Mouse (Mus musculus) embryo, embryonic 10 days (tissue): ENCODE measurements around the gene Stra6.

Experiments used
- DNase-seq: peaks from one replicate; pipeline ENCODE4 v3.0.0-alpha.2; 2015; ENCODE audit warnings: low spot score

The Stra6 gene

DNA sequence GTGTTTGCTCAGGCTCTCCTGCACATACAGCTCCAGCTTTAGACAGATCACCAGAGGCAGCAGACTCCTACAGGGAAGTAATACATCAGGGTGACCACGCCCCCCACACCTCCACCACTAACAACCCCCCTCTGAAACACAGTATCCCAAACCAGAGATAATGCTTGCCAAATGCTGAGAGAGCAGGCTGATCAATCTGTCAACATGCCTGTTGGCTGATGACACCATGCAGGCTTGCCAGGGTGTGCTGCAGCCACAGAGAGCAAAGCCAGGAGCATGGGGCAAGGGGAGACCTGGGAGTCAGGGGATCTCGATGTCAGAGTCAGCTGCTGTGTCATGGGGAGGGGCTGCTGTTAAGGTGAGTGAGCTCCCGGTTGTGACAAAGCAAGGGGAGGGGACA, at the start of gene Stra6:
Gene Stra6, plus strand, starts transcription at position 258 of the 400 bp plus-strand sequence.
- DNase-seq = no peak

DNA sequence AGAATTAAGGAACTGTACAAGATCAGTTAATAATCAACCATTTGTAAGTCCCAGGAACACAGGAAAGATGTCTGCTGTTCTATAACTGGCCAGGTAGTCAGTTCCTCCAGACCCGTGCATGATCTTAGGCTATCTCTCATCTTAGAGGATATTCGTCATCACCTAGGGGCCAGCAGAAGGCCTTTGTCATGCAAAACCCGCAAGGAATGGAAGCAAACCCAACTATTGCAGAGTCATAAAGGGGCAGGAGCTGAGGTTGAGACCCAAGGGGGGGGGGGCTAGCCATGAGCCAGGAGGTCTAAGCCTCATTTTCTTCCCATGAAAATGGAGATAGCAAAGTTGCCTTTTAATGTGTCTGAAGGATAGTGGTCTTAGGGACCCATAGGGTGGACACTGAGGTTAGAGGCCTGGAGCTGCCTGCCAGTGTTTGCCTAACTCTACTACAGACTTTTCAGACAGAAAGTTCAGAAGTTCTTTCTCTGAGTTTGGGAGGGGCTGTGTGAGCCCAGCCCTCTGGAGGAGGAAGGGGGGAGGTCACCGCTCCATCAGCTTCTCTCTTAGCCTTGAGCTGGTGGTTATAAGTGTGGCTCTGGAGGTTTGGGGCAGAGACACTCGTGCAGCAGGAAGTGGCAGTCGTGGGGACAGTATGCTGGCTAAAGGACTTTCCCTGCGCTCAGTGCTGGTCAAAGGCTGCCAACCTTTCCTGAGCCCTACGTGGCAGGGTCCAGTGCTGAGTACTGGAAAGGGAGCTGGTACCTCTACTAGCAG, 49.0 kb upstream of the Stra6 start:
- DNase-seq = no peak

DNA sequence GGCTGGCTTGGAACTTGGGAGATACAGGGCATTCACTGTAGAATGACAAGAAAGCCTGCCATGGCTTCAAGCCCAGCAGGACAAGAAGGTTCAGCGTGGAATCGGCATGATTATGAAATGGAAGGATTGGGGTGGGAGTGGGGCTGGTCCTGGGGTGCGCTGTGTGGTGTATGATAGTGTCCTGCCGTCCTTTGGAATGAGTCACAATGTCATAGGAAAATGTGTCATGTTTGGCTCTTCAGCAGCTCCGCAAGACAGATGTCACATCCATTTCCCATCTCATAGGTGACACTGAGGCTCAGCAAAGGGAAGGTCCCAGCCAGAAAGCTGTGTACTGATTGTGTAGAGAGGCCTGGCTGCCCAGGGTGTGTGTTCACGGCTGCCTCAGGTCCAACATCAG, 47.7 kb upstream of the Stra6 start:
- no peak for DNase-seq

DNA sequence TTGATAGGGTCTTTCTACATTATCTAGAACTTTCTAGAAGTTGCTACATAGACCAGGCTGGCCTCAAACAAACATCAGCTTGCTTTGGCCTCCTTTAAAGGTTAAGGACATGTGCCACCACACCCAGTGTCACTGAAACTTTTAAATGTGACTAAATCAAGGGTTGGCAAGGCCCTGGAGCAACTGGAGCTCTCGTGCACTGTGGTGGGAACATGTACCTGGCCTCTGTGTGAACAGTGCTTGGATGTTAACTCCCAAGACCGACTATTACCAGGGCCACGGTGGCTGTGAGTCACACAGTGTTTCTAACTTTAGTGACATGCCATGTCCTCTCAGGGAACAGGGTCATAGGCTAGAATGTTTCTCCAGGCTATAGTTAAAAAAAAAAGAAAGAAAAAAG, 46.6 kb upstream of the Stra6 start:
- DNase-seq = no peak

DNA sequence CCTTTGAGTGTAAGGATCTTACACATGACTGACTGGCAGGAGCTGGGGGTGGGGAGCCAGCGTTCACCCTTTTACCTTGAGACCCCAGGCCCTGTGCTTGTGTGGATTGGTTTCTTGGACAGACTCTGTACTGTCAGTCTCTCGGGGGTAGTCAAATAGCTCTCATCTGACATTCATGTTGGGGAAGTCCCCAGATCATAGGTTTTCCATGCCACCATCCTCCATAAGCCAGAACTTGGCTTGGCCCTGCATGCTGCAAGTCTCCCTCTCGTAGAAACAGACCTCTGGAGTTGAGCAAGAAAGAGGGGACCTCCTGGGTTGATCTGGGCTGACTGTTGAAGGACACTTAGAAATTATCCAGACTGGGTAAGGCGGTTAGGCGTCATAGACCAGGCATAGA, 45.2 kb upstream of the Stra6 start:
- DNase-seq = no peak

DNA sequence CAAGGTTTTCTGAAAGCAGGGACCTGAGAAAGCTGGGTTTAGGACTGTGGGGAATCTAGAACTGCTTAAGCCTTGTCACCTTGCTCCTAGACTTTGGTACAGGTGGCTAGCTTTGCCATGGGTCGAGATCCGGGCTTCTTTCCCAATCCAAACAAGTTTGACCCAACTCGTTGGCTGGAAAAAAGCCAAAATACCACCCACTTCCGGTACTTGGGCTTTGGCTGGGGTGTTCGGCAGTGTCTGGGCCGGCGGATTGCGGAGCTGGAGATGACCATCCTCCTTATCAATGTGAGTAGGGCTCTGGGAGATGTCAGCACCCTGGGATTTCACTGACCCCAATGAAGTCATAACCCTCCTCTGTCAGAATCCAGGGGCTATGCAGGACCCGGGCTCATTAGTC, 37.6 kb upstream of the Stra6 start:
- DNase-seq = no peak

DNA sequence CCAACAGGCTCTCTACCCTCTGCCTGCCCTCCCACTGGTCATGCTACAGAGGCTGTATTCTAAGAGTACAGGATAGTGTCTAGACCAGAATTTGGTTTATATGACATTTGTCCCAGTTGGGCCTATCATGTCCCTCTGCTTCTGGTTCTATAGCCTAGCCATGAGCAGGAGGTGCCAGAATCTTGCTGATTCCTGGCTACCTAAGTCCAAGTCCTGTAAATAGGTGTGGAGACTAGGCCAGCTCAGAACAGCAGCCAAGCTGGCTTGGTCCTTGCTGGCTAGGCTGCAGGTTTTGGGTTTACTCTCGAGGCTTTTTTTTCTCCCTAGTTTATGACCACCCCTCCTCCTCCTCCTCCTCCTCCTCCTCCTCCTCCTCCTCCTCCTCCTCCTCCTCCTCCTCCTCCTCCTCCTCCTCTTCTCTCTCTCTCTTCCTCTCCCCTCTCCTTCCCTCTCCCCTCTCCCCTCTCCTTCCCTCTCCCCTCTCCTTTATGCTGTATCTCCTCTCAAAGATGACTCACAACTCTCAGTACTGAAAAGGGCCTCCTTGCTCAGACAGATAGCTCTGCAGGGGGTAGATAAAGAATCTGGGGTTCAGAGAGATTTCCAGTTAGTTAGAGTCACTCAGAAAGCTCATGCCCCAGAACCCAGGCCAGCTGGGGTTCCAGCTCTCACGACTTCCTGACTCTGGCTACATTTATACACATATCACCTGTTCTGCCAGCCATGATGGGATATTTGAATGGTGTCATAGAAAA, 36.0 kb upstream of the Stra6 start:
- no peak for DNase-seq

DNA sequence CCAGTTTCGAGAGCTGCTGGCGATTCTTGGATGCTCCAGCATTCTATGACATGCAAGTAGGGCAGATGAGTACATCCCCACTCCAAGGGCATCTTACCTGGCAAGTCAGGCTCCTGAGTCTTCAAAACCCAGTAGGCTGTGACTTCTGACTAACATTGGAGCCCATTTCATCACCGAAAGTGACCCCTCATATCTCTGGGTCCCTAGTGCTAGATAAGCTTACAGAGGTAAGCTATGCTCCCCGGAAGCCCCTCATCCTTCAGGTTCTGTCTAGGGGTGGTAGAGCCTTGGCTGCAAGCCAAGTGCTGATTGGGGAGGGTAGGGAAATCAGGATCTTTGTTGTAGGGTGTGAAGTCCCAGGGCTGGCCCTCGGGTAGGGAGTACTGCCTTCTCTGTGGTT, 34.7 kb upstream of the Stra6 start:
- DNase-seq = no peak

DNA sequence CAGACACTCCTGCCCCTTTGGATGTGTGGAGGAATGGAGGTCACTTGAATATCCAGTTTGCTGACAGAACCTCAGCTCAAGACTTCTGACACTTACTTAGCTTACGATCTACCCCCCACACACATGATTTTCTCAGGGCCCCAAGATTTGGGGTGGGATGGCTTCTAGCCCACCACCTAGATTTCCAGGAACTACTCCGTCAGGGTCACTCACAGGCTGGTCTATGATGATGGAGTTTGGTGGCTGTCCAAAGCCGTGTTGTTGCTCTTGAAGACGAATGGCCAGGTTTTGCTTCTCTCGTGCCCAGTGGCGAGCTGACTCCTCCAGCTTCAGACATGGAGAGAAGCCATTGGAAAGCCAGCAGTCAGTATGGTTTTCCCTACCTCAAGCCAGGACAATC, 34.0 kb upstream of the Stra6 start:
- no peak for DNase-seq

DNA sequence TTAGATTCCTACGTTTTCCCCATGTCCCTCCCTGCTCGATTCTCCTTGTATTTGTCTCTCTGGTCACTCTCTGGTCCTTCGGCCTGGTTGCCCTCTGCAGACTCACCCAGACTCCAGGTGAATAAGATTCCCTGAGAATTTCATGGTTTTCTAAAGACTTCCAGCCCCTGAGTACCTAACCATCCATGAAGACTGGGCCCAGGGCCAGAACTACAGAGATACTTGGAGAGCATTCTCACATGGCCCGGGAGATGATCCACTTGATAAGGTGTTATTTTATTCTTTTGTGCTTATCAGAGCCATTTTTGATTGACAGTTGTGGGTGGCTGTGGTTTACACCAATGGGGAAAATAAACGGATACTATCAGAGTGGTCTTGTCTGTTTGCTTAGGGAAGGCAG, 31.7 kb upstream of the Stra6 start:
- DNase-seq = no peak

DNA sequence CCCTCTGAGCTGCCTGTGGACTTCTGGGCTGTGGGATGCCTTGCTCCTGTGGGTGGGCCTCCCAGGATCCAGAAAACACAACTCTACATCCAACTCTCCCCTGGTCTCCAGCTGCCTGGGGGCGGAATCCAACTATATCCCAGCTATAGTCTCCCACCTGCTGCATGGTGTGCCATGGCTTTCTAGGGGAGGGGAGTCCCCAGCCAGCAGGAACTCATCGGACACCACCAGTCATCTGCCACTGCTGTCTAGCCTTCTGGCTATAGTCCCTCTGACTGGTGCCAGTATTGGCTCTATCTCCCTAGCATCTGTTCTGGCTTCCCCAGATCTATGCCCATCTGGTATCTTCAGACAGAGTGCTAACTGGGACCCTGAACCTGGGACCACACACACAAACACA, 28.1 kb upstream of the Stra6 start:
- no peak for DNase-seq

DNA sequence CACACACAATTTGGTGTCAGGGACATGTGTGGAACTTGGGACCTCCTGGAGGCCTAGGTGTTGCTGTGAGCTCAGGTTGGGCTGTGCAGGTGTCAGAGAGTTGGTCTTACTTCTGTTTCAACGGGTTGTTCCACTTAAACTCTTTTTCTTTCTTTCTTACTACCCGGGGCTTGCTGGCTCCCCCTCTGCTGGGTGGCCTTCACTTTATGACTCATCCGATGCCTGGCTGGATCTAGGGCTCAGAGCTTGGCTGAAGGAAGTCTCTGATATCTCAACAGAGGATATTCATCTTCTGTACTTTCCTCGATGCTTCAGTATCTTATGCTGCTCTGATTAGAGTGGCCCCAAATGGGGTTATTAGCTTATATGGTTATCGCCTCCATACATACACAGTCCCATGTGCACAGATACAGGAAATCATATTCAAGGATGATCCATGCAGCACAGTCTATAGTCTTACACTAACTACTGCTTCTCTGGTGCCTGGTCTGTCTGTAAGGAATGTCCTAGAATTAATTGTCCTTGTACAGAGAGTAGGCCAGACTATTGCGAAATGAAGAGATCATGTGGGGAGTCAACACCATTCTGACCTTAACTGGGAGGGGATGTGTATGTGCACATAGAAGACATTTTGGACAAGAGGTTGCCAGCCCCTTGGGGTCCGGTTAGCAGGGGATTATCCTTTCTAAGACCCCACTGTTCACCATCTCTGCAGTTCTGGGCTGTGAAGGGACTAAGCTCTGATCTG, 27.5 kb upstream of the Stra6 start:
- no peak for DNase-seq

DNA sequence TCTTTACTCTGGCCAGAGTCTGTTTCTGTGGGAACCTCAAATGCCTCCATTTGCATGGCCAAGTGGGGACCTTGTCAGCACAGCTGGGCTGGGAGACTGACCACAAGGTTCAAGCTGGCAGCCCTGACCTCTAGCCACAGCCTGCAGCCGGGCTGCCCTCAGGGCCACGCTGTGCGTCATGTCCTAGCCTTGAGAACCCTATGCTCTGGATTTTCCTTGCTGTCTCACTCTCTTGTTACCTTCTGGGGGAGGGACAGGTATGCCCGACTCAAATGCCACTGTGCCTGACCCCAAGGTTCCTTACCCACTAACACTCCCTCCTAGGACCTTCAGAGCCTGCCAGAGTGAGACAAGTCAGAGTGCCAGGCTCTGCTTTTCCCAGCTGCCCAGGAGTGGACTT, 26.6 kb upstream of the Stra6 start:
- DNase-seq = no peak

DNA sequence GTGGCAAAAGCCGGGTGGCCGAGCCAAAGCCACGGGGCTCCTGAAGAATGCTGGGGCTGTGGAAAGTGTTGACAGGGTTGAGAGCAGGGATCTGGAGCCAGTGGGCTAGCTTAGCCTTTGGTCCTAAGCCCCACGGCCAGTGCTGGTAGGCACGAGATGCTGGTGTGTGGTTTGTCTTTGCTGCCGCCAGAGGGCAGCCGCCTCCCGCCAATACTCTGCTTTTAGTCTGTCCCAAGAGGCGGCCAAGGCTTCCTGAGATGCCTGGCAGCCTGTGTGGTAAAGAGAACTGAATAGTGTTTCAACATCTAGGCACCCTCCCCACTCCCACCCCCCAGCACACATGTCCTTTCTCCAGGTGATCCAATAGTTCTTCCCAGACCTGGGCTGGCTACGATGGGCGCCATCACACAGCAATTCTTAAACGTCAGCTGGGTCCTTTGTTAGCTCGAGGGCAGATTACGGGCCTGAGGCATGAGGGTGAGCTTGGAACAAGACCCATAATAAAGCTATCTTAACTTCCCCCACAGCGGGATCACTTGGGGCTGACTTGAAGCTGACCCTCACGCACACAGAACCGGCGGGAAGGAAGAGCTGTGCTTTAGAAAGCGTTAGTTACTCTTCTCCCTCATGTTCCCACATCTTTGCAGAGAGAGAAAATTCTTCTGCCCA, 25.0 kb upstream of the Stra6 start:
- DNase-seq = peak; percentile 89

DNA sequence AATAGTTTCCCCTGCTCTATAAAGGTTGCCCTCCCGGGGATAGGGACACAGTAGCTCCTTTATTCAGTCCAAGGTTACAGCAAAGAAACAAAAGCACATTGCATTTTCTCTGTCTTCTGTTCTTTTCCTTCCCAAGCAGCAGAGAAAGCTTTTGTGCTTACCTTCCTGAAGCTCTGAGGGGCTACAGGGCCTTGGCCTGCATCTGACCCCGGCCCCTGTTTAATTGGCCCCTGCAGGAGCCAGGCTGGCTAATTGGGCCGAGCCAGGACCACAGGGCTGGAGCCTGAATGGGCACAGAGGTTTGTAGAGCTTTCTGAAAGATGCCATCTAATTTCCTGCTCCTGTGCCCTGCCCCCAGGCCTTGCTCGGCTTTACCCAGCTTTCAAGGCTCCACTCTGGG, 22.6 kb upstream of the Stra6 start:
- DNase-seq = no peak

DNA sequence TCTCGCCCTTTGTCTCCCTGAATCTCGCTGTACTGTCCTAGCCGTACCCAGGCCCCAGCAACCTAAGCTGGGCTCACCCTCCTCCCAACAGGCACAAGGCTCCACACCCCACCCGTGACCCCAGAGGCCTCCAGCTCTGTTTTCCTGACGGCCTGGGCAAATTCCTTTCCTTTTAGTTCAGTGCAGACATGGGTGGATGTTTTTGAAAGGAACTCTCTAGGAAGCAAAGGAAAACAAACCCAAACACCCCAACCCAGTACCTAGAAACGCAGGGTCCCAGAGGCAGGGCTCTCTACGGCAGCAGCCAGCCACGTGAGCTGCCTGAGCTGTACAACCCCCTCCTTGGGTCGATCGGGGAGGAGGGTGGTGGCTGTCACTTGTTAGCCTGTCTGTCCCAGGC, 21.2 kb upstream of the Stra6 start:
- no peak for DNase-seq

DNA sequence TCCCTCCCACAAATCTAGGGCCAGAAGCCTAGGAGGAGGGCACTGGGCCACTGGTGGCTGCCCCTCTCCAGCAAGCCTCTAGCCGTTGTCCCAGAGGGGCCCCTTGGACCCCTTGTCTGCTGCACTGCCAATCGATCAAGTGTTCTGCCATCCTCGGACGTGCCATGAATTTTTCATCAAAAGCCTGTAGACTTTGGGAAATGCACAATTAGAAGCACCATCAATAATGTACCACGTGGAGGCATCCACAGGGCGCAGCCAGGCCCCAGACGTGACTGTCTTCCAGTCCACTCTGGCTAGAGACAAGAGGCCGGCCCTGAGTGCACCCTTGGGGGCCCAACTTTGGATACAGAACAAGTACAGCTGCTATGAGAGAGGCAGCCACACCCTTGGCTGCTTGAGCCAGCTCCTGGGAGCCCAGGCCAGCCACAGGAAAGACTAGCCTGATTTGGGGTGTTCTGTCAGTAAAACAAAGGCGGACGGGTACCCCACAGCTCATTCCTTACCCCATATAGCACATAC, 20.0 kb upstream of the Stra6 start:
- DNase-seq = no peak

DNA sequence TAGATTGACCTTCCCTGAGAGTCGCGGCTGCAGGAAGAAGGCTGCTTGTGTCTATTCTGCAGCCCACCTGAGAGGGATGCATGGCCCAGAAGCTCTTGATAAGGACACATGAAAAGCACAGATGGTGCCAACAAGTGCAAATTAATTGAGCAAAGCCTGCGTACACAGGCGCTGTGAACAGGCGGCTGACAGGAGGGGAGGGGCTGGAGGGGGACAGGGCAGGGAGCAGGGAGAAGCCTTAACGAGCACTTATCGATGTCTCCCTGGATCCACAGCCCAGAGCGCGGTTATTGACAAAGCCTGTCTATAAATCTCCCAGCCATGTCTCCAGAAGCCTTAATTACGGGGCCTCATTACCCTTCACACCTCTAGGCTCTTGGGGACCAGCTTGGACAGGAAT, 18.8 kb upstream of the Stra6 start:
- DNase-seq = no peak

DNA sequence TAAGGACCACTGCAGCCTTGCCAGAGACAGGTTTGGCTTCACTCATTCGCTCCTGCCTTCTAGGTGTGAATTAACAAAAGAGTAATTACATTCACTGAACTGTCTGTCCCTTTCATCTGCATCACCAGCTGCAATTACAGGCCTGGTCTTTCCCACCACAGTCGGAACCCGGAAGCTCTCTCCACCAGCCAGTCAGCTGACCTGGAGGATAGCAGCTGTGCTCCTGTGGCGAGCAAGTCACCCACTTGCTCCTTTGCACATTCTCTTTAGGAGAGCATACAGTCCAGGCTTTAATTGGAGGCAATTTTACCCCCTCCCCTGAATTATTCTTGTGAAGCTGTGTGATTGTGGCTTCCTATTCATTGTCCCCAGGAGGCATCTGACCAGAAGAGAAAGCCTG, 17.9 kb upstream of the Stra6 start:
- no peak for DNase-seq

DNA sequence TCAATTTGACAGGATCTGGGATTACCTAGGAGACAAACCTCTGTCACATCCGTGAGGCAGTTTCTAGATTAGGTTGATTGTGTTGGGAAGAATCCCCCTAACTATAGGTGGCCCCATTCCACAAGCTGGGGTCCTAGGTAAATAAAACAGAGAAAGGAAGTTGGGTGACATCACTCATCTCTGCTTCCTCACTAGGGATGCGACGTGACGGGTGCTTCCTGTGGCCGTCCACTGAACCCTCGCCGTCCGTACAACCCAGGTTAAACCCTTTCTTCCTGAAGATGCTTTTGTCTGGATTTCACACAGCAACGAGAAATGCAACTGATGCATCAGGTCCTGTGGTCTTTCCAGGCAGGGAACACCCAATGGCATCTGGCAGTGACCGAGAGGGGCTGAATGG, 16.5 kb upstream of the Stra6 start:
- DNase-seq = no peak

DNA sequence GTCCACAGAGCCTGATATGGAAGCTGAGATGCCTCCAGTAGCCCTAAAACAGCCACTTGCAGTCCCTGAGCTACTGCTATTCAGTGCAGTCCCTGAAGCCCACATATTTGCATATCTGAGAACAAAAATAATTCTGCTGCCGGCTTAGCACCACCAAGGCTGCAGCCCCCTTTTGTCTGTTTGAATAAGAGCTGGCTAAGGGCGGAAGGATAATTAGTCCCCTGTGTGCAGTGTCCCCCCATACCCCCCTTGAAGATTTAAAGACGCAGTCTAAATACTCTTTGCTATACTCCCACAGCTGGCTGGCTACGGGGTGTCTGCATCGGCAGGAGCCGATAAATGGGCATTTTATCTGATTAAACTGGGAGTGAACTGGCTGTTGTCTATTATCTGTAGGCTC, 15.0 kb upstream of the Stra6 start:
- no peak for DNase-seq

DNA sequence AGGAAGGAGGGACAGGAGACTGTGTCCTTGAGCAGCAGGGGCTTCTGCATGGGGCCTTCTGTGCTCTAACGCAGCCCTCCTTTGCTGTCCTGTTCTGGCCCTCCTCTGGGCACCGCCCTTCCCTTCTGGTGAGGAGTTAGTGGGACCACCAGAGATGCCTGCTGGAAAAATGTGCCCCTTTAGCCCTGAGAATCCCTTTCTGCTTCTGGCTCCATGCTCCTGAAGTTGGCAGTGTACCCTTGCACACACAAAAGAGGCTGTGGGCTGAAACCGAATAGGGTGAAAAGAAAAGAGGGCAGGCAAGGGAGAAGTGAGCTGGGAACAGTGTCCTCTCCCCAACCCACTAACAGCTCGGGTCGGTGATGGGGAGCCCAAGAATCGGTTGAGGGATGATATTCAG, 14.4 kb upstream of the Stra6 start:
- no peak for DNase-seq
